Mouse (Mus musculus) T-helper 17 cell (primary cell): ENCODE data around the gene U2af1l4.

Experiments
- in situ Hi-C, 2 experiments: fragments of 300-600 bp; cut with MboI, MseI; formaldehyde crosslinking; loops; 1 replicate in 1 of 2; 2 replicates in 1 of 2; pipeline ENCODE4 v1.15.1; 2025; ENCODE audit warnings: high pct_unique_total_duplicates in 2 of 2

Gene U2af1l4

DNA sequence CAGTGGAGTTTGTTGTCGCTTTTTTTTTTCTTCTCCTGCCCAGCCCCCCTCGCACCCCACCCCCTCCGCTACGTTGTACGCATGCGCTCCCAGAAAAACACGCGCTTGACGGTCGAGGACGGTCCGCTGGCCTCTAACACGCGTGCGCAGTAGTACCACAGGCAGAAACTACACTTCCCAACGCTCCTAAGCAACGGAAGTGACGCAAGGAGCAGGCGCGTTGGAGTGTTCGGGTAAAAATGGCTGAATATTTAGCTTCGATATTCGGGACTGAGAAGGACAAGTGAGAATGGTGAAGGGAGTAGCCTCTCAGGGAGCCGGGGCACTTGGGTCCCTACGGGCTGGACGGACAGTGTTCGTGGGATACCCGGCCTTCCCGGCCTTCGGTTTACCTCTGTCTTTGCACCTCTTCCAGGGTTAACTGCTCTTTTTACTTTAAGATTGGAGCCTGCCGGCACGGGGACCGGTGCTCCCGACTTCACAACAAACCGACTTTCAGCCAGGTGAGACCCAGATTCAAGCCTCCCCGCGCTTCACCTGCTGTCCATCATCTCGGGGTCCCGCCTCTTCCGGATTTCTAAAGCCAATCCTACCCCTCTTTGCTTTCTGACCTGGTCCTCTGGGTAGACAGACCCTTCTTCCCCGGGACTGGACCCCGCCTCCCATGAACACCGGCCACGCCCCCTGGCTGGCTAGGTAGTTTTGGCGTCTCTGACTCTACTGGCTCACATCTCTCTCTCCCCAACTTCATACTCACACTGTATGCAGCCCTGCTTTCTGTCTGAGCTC is at the start of gene U2af1l4, which contains the start of the genes Gm49396 and Psenen:
Gene U2af1l4 (plus strand): TSS at position 185 of the 789 bp plus-strand sequence.
Gene Gm49396 (plus strand): TSS at position 228 of the 789 bp plus-strand sequence.
Gene Psenen (minus strand): TSS at position 511 of the 789 bp plus-strand sequence.
- in situ Hi-C loops: no loop called here

DNA sequence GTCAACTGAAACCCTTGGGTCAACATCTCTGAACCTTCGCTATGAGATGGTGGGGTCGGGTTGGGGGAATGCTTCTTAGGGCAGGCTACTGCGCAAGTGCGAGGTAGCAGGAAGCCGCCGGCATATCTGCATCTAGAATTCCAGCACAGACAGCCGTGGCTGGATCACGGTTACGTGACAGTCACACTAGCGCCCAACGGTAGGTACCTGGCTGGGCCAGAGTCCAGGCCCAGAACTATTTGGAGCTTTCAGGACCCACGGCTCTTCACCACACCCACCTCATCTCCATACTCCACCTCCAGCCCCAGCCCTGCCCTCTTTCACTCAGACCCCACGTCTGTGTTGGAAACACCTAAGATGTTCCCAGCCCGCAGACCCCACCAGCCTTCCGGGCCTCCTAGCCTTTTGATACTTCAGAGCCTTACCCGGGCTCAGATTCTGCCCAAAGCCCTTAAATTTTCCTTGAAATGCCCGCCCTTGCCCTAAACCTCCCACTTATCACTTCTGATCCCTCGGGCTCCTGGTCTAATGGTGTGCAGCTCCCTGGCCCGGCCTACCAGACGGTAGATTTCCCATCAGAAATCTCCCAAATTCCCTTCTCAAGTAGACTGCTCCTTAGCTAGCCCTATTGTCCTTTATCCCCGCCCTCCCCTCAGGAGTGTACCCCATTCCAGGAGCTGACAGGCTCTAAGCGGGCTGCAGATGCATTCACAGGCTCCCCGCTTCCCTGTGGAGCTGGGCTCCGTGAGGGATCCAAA is 47.9 kb upstream of the U2af1l4 start:
- in situ Hi-C loops: no loop called here

- in situ Hi-C loops: no loop called here
These were observed 44.8 kb upstream of the U2af1l4 start for GRCm38 (mm10) chr7:30518325-30518724.

DNA sequence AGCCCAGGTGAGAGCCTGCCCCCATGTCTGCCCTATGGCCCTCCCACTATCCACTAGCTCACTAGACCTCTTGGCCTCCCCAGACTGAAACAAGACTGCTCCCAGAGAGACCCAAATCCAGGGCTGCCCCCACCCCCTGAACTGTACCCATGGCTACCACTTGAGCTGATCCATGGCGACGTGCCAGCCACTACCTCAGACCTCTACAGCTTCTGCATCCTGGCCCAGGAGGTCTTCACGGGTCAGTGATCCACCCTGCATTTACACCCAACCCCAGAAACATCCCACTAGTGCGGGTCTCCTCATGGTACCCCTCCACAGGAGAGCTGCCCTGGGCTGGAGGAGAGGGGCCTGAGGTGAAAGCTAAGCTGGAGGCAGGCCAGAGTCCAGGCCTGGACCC is 42.7 kb upstream of the U2af1l4 start:
- in situ Hi-C loops: no loop called here

DNA sequence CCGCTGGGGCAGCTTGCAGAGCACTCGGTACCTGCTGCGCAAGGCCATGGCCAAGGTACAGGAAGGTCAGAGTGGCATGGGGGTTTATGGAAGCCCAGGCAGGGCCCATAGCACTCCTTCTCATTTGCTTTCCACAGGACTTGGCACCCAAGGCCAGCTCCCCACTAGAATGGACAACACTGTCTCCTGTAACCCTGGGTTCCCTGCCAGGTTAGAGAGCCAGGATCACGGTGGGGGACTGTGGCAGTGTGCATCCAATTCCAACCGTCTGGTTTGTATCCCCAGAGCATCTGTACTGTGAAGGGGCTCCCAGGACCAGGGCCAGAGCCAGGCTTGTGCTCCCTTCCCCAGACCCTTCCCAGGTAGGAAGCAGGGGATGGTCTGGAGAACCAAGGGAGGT is 42.2 kb upstream of the U2af1l4 start:
- in situ Hi-C loops: no loop called here

- in situ Hi-C loops: no loop called here
These were observed 40.2 kb upstream of the U2af1l4 start for GRCm38 (mm10) chr7:30522871-30523270.

- in situ Hi-C loops: no loop called here
These were observed 38.6 kb upstream of the U2af1l4 start for GRCm38 (mm10) chr7:30524487-30524886.

DNA sequence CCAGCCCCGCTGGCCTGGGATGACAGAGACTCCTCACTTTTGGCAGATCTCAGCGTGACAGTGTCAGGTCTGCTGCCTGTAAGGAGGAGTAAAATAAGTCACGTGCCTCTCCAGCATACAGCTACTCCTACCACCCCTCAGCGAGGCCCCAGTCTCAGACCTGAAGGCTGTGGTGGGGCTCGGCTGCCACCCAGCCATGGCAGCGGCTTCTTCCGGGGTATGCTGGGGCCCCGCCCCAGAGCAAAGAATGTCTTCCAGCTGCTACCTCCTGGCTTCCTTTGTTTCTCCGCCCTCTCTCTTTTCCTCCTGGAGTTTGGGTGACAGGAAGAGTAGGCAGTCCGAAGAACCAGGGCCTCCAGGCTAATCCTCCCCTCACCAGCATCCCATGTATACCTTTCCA is 37.1 kb upstream of the U2af1l4 start:
- in situ Hi-C loops: no loop called here

DNA sequence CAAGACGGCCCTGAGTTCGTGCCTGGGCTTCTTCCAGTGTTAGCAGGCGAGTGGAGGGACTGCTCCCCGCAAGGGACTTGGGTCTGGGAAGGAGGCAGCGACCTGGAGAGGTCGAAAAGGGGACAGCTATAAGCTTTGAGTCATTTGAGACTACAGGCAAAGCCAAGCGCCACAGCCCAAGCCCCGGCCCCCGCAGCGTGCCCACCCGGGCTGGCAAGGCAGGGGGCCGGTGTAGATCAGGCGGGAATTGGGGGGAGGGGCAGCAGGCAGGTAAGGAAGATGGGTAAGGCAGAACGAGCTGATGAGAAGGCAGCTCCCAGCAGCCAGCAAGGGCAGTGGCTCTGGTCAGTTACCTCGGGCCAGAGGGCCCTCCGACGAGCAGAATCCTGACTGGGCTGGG is 36.7 kb upstream of the U2af1l4 start:
- in situ Hi-C loops: no loop called here

GRCm38 (mm10) chr7:30526981-30527380 is 36.1 kb upstream of the U2af1l4 start:
- in situ Hi-C loops: no loop called here

DNA sequence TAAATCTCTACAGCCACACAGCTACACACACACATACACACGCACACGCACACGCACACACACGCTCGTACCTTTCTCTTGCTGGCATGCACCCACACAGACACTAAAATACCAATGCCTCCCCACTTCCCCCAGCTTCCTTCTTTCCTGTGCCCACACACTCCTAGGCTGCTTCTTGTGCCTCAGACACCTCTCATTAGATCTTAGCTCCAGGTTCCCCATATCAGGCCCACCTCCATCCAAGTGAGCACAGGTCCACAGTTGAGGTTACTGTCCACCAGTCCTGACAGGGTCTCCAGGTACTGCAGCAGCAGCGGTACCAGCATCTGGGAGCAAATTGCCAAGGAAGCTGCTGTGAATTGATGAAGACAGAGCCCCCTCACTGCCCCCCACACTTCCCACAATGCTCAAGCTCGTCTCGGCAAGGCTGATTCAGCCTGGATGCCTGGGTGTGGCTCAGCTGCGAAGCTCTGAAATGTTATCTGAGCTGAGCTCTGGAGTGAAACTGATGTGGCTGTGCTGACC is 31.7 kb upstream of the U2af1l4 start:
- in situ Hi-C loops: no loop called here

- in situ Hi-C loops: no loop called here
These were observed 30.2 kb upstream of the U2af1l4 start for GRCm38 (mm10) chr7:30532931-30533330.

GRCm38 (mm10) chr7:30533941-30534632 is 29.0 kb upstream of the U2af1l4 start:
- in situ Hi-C loops: no loop called here

DNA sequence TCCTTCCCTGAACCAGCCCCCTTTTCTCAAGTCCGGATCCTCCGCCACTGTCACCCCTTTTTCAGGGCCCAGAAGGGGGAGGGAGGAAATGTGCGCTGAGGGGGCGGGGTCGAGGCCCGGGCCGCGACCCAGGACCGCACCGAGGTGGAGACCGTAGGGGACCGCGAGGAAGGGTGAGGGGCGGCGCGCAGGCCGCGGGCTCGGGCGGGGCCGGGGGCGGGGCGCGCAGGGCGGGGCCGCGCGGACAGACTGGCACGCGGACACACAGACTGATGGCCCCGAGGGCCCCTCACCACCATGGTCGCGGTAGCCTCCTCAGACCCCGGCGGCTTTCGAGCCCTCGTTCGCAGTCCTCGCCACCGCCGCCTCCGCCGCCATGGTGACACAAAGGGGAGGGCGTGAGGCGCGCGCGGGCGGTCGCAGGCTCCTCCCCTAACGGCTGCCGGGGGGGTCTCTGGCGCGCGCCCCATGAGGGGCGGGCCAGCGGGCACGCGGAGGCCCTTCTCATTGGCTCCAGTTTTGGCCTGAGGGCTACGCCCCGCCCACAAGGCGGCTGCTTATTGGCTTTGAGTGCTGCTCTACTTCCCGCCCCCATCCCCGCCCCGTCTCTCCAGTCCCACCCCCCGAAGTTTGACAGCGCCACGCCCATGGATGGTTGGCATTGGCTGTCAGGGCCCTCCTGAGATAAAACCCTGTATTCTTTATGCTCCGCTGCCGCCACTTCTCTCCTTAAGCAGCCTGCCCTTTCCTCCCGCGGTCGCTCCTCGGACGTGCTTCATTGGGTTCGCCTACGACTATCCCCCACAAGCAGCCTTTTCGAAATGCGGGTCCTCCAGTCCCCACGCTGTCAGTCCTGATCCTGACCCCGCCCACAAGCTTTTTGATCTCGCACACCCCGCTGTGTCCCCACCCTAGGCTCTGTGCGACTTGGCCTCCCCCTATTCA is 28.2 kb upstream of the U2af1l4 start, which contains the start of gene Arhgap33:
Gene Arhgap33 (minus strand): TSS at position 428 of the 945 bp plus-strand sequence.
- in situ Hi-C loops: no loop called here

DNA sequence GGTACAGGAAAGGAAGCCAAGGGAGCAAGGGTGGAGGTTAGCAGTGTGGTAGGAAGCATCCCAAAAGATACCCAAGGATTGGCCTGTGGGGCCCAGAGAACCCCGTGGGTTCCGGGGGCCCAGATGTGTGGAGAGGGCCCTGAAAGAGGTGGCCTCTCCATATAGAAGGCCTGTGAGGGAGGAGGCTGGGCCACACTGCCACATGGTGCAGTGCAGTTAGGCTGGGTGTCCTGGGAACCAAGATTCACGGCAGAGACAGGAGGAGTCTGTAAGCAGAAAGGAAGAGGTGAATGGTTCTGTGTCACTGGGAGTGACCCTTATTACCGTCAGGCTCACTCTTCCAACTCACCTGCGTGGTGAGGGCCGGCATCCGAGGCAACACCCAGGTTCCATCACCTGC is 22.5 kb upstream of the U2af1l4 start:
- in situ Hi-C loops: no loop called here

DNA sequence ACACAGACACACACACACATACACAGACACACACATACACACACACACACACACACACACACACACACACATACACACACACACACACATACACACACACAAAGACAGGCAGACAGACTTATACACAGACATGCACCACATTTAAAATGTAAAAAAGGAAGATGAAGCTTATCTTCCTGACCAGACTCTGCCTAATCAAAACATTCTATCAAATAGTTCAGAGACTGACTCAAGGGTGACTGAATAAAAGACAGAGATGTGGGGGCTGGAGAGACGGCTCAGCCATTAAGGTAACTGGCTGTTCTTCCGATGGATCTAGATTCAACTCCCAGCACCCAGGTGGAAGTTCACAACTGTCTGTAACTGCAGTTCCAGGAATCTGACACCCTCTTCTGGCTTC is 18.8 kb upstream of the U2af1l4 start:
- in situ Hi-C loops: no loop called here

DNA sequence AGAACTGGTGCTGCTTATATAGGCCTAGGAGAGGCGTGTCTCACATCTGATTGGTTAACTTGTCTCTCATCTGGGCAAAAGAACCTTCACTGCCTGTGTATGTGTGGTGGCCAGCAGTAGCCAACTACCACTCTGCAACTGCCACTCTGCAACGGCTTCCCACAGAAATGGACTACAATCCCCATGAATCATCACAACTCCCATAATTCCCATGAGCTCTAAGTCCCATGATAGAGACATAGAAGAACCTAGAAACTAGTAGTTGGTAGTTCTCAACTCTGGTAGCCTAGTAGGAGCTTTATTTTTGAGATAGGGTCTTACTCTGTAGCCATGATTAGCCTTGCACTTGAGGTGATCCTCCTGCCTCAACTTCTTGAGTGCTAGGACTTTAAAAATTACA is 13.2 kb upstream of the U2af1l4 start:
- in situ Hi-C loops: loop anchor here in 1 of 2 experiments (10.0 kb wide), 1 partner anchor 455 kb away; the partner anchor contains the start of genes Gm26920, Zfp260 and Zfp566

DNA sequence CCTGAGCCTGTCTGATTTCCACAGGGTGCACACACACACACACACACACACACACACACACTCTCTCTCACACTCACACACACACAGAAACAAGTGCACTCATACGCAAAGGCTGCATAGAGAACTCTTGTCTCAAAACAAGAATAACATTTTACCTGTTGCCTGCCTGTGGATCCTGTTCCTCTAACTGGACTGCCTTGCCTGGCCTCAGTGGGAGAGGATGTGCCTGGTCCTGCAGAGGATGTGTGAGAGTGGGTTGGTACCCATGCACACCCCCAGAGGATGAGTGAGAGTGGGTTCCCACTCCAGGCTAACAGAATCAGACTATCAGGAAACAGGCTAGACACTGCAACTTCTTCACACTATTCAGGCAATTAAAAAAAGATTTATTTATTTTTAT is 12.5 kb upstream of the U2af1l4 start:
- in situ Hi-C loops: loop anchor here in 1 of 2 experiments (10.0 kb wide), 1 partner anchor 456 kb away; the partner anchor contains the start of genes Gm26920, Zfp260 and Zfp566

DNA sequence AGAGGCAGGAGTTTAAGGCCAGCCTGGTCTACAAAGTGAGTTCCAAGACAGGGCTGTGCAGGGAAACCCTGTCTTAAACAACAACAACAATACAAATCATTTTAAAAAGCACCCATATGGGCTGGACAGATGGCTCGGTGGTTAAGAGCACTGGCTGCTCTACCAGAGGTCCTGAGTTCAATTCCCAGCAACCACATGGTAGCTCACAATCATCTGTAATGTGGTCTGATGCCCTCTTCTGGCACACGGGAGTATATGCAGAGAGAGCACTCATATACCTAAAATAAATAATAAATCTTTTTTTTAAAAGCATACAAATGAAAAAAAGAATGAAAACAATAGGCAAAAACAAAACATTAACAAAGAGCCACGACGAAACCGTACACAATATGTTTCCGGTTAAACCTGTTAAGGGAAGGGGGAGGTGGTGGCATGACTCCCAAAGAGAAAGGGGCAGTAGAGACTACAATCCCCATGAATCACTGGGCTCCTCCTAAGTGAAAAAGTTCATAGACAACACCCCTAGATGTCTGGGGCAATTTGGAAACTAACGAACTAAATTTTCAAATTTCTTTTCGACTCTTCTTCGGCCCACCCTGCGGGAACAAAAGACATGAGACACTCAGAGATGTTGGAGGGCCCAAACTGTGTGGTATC is 11.5 kb upstream of the U2af1l4 start:
- in situ Hi-C loops: loop anchor here in 1 of 2 experiments (10.0 kb wide), 1 partner anchor 457 kb away; the partner anchor contains the start of genes Gm26920, Zfp260 and Zfp566
